Mouse (Mus musculus): ENCODE results near the gene Vsig8.

- TF ChIP-seq GATA1 (IDR thresholded peaks at IDR 0.05; ENCODE audit: low read length), result no peak
- no peak for TF ChIP-seq TAL1 (IDR thresholded peaks at IDR 0.05; ENCODE audit: low read length)
Measured at GRCm38 (mm10) chr1:172612745-172613144, 57.0 kb downstream of the Vsig8 start.

Measured in erythroblast, embryonic 14.5 days (primary cell).